Mouse (Mus musculus) liver, adult 2 months (tissue): Measurements from ENCODE around the gene Pcp2. TPM values are rescaled to one million over a fixed set of nuclear protein-coding genes. Genes with fewer than 3 reads are reported as not detected.

Experiments used
- DNase-seq: peaks from one replicate; pipeline ENCODE4 v3.0.0-alpha.2; 2011; ENCODE audit warnings: low read depth, low spot score; ENCODE audit errors: extremely low read depth
- H3K27ac ChIP-seq: fragments of 200-500 bp; replicated peaks from 2 replicates; pipeline ENCODE4 v1.5.1; 2012; ENCODE audit warnings: low read depth, mild to moderate bottlenecking, control low read depth, inconsistent platforms, low read length; ENCODE audit not compliant: insufficient read depth
- H3K27me3 ChIP-seq: fragments of 200-500 bp; 2 replicates; pipeline ENCODE4 v1.6.1; 2012; ENCODE audit warnings: mild to moderate bottlenecking, moderate library complexity, low read length, inconsistent platforms; ENCODE audit not compliant: control insufficient read depth, insufficient read depth
- H3K36me3 ChIP-seq: fragments of 200-500 bp; 2 replicates; pipeline ENCODE4 v1.6.1; 2012; ENCODE audit warnings: low read length, inconsistent platforms; ENCODE audit not compliant: control insufficient read depth, insufficient read depth
- H3K4me1 ChIP-seq: fragments of 200-500 bp; 2 replicates; pipeline ENCODE4 v1.6.1; 2011; ENCODE audit warnings: low read length; ENCODE audit not compliant: control insufficient read depth, insufficient read depth
- H3K4me3 ChIP-seq: fragments of 200-500 bp; 2 replicates; pipeline ENCODE4 v1.5.1; 2011; ENCODE audit warnings: low read depth, mild to moderate bottlenecking, control low read depth, low read length, moderate library complexity; ENCODE audit not compliant: insufficient read depth
- H3K79me2 ChIP-seq: fragments of 200-500 bp; 2 replicates; pipeline ENCODE4 v1.6.1; 2012; ENCODE audit warnings: inconsistent platforms, mild to moderate bottlenecking, low read length, moderate library complexity; ENCODE audit not compliant: control insufficient read depth, insufficient read depth
- H3K9ac ChIP-seq: fragments of 200-500 bp; 2 replicates; pipeline ENCODE4 v1.6.1; 2012; ENCODE audit warnings: low read depth, mild to moderate bottlenecking, control low read depth, inconsistent platforms, low read length
- CTCF ChIP-seq: fragments of 200-500 bp; IDR thresholded peaks from 2 replicates; pipeline ENCODE4 v1.5.1; 2011; ENCODE audit warnings: low read depth, low read length, control low read depth
- POLR2A ChIP-seq: fragments of 200-500 bp; IDR thresholded peaks from 2 replicates; pipeline ENCODE4 v1.6.1; 2011; ENCODE audit warnings: low read length, control low read depth; ENCODE audit not compliant: insufficient read depth; ENCODE audit errors: extremely low read depth
- WGBS: fragments of 180-500 bp; shearing (Covaris S2); methylation state at CpG from one replicate; pipeline ENCODE4 v1.1.7; 2018; 5-methylcytosine and 5-hydroxymethylcytosine counted together
- polyA plus RNA-seq: library from polyadenylated mRNA; depleted of rRNA; stranded (reverse); fragments of >200 nt; gene quantifications from 2 replicates; pipeline ENCODE4 v1.2.3, GENCODE M21; 2012
- total RNA-seq: library from RNA; depleted of rRNA; stranded (reverse); fragments of >200 nt; gene quantifications from 2 replicates; pipeline ENCODE4 v1.2.3, GENCODE M21; 2014

The Pcp2 gene
- total and polyA plus RNA-seq, 2 experiments: not detected

DNA sequence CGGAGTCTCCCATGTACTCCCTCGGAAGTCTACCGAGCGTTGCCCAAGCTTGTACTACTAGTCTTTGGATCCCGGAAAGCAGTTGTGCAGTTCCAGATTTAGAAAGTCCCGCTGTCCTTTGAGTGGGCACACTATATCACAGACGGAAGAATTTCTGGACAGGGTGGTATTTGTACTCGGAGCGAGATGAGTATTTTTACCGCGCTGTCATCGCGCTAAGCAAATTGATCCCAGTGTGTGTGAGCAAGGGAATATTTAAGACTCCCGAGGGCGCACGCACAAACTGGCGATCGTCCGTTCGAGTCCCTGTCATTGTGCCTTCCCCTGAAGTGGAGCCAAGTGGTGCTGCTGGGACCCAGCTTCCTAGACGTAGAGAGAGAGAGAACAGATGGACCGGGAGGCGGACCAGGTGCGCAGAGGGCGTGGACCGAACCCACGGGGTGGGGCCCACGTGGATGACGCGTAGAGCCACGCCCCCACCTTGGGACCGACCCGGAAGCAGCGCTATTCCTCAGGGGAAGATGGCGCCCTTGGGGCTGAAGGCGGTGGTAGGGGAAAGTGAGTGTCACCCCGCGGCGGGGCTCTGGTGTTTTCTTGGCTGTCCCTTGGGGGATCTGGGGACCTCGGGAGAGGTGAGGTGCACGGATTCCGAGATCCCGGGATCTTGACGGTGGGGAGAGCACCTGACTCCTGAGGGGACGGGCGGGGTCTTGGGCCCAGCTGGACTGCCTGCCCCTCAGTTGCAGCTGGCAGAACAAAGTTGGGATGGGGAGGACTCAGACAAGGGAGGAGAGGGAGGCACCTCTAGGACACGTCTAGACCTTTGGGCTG lies 5.5 kb upstream of the Pcp2 start, which contains the start of gene Stxbp2:
TSS of gene Stxbp2 (plus strand) at position 309 of the 831 bp plus-strand sequence.
- Histone ChIP-seq H3K27ac (no peak within 1 kb of the TSS), H3K79me2 (no peaks in the 10 kb centered on the region; the same call in 1 of the 2 replicates), H3K4me1 (peaks cover 4% of the 10 kb centered on the region), H3K4me3 (peak within 1 kb of the TSS; percentile 73), H3K9ac (peak within 1 kb of the TSS; percentile 66), H3K27me3 (no peaks in the 10 kb centered on the region), H3K36me3 (peaks cover 3% of the 10 kb centered on the region)
- peak; percentile 64 for DNase-seq
- 4% methylated on average over 47 of the region's 47 CpGs for WGBS
- TF ChIP-seq POLR2A (0 out of 2 replicates have a peak, but pooled peaks have one; percentile 24), CTCF (no peak)

DNA sequence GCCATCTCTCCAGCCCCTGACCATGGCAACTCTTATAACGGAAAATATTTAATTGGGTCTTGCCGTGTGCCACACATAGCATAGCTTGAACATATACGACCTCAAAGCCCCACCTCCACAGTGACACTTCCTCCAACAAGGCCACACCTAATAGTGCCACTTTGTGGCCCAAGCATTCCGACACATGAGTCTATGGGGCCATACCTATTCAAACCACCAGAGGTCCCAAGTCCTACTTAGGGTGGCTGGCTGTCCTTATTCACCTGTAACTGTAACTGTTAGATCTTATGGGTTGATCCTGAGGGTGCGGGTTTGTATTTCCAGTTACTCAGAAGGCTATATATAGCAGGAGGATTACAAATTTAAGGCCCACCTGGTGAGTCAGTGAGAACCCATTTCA lies 2.7 kb upstream of the Pcp2 start:
- Histone ChIP-seq H3K36me3 (no peaks in the 10 kb centered on the region), H3K79me2 (no peaks in the 10 kb centered on the region; the same call in 1 of the 2 replicates), H3K4me1 (peaks cover 4% of the 10 kb centered on the region), H3K27me3 (no peaks in the 10 kb centered on the region), H3K27ac (no peak overlapping the region), H3K9ac (no peak overlapping the region), H3K4me3 (no peak overlapping the region)
- WGBS: 30% methylated on average over 5 of the region's 5 CpGs
- peak; percentile 47 for DNase-seq
- TF ChIP-seq POLR2A (no peak), CTCF (peak; percentile 27; the same call in 1 of the 2 replicates)

DNA sequence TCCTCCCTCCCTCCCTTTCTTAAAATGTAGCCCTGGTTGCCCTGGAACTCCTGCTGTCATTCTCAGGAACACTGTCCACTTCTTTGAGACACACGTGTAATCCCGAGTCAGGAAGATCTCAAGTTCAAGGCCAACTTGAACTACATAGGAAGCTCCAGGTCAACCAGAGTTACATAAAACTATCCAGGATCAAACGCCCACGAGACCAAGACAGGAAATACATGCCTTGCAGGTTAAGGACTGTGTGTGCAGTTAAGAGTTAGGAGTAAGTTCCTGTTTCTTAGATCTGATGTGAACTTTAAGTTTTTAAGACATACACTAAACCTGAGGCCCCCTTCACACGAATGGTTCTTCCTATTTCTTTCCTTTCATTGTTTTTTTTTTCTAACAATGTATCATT lies 1.6 kb upstream of the Pcp2 start:
- Histone ChIP-seq H3K27me3 (no peaks in the 10 kb centered on the region), H3K27ac (no peak overlapping the region), H3K79me2 (no peaks in the 10 kb centered on the region), H3K4me1 (peaks cover 4% of the 10 kb centered on the region), H3K36me3 (no peaks in the 10 kb centered on the region), H3K9ac (no peak overlapping the region), H3K4me3 (no peak overlapping the region)
- no peak for TF ChIP-seq CTCF
- no peak for TF ChIP-seq POLR2A
- DNase-seq: no peak
- 47% methylated on average over 5 of the region's 5 CpGs for WGBS

DNA sequence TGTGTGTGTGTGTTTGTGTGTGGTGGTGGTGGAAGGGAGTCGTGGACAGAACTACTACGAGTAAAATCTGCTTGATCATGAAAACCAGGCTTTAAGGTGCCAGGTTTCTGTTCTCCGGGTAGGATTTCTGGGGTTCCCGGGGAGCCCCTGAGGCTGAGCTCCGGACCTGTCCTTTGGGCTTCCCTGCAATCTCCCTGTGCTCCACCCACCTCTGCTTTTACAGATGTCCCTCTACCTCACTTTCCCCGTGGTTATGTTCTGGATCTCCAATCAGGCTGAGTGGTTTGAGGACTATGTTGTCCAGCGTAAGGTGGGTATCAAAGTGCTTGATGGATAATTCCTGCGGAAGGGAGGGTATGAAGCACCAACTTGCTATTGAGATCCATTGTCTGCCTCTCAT lies 3.2 kb downstream of the Pcp2 start:
- DNase-seq: no peak
- no peak overlapping the region for H3K4me3 ChIP-seq
- no peak for TF ChIP-seq CTCF
- TF ChIP-seq POLR2A: no peak
- H3K9ac ChIP-seq: no peak overlapping the region
- peaks cover 4% of the 10 kb centered on the region; the same call in 1 of the 2 replicates for H3K79me2 ChIP-seq
- H3K27me3 ChIP-seq: no peaks in the 10 kb centered on the region
- no peak overlapping the region for H3K27ac ChIP-seq
- H3K36me3 ChIP-seq: peaks cover 3% of the 10 kb centered on the region; the same call in 1 of the 2 replicates
- H3K4me1 ChIP-seq: no peaks in the 10 kb centered on the region; the same call in 1 of the 2 replicates
- 58% methylated on average over 8 of the region's 8 CpGs for WGBS

DNA sequence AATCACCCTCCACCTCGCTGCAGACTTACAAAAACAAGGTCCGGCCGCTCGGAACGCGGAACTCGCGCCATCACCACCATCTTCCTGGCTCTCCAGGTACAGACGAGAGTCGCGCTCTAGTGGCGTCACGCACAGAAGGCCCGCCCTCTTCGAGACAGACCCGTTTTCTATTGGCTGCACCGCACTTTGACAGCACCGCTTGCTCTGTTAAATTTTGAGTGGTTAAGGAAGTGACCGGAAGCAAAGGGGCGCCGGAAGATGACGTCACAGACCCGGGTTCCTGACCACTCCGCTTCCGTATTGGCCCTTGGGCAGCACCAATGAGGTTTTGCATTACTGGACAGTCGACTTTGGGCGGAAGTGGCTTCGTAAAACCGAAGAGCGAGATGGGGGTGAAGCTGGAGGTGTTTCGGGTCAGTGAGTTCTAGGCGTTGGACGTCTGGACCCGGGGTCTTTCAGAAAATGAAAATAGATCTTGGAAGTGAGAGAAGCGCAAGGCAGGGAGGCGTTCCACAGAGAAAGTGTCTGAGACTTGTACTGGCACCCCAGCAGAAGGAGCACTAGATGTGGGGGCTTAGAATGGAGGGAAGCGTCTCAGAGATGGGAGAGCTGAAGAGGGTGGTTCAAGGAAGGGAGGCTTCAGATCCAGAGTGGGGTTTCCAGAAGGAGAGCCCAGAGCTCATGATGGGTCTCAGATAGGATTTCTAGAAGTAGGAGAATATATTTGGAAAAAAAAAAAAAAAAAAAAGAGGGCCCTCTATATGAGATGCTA lies 4.0 kb downstream of the Pcp2 start, which contains the start of the genes Xab2 and Pet100:
TSS of gene Xab2 (minus strand) at position 118 of the 772 bp plus-strand sequence.
TSS of gene Pet100 (plus strand) at position 350 of the 772 bp plus-strand sequence.
- Histone ChIP-seq H3K27ac (no peak within 1 kb of the TSS), H3K9ac (peak within 1 kb of the TSS; percentile 70), H3K4me1 (no peaks in the 10 kb centered on the region; the same call in 1 of the 2 replicates), H3K36me3 (peaks cover 8% of the 10 kb centered on the region), H3K4me3 (peak within 1 kb of the TSS; percentile 71), H3K79me2 (peaks cover 4% of the 10 kb centered on the region; the same call in 1 of the 2 replicates), H3K27me3 (no peaks in the 10 kb centered on the region)
- TF ChIP-seq POLR2A (peak; percentile 69; the same call in 1 of the 2 replicates), CTCF (no peak)
- WGBS: under 1% methylated on average over 37 of the region's 37 CpGs
- DNase-seq: peak; percentile 98
